Comparison of ENCODE assay signal across 16 mouse cellular contexts in genomic region chr17:27851076-27851475, GRCm38 (mm10). TPM values are rescaled to one million over a fixed set of nuclear protein-coding genes. Genes with fewer than 3 reads are reported as not detected.
DNase-seq lines count a peak whose midpoint lies in the region; ATAC-seq lines count a peak whose summit lies in the region.
"Had no signal": no experiment of that assay in that cellular context is flagged by ENCODE, and none has a peak within 500 bp of the region (broad histone marks: within the 10 kb centered on the region; RNA-seq: fewer than 3 reads in every experiment).

No protein-coding gene starts in this region.

- ATAC-seq in liver, embryonic 15.5 days (ENCODE audit: insufficient read depth), result no peak
- no peak for ATAC-seq in liver, embryonic 11.5 days (replicated peaks; ENCODE audit: low FRiP score)
- ATAC-seq: hindbrain, postnatal 0 days; midbrain, embryonic 16.5 days had no signal

- H3K9ac ChIP-seq in liver, embryonic 15.5 days, result no peak overlapping the region
- H3K9ac ChIP-seq in liver, embryonic 11.5 days (ENCODE audit: low read depth, low read length), result no peak overlapping the region
- H3K9ac ChIP-seq: embryonic facial prominence, embryonic 12.5 days; limb, embryonic 15.5 days; neural tube, embryonic 12.5 days had no signal

- peaks cover 80% of the 10 kb centered on the region for H3K36me3 ChIP-seq in liver, embryonic 15.5 days (replicated peaks)
- peaks cover 31% of the 10 kb centered on the region for H3K36me3 ChIP-seq in liver, embryonic 11.5 days (ENCODE audit: control insufficient read depth, insufficient read depth, low read length)

- no peak overlapping the region for H3K4me3 ChIP-seq in liver, embryonic 15.5 days (replicated peaks)
- H3K4me3 ChIP-seq in liver, embryonic 11.5 days (ENCODE audit: low read depth, low read length), result no peak overlapping the region
- H3K4me3 ChIP-seq in brown adipose tissue, adult 24 weeks (ENCODE audit: insufficient read depth, low read depth, low read length), result peak overlapping the region; percentile 18; the same call in 1 of the 2 replicates
- H3K4me3 ChIP-seq: embryonic facial prominence, embryonic 12.5 days; limb, embryonic 15.5 days; neural tube, embryonic 12.5 days had no signal

- H3K9me3 ChIP-seq in liver, embryonic 15.5 days (replicated peaks), result no peaks in the 10 kb centered on the region
- no peaks in the 10 kb centered on the region for H3K9me3 ChIP-seq in liver, embryonic 11.5 days (ENCODE audit: control insufficient read depth, low read length)
- H3K9me3 ChIP-seq: embryonic facial prominence, embryonic 12.5 days; limb, embryonic 15.5 days; neural tube, embryonic 12.5 days had no signal

- intact Hi-C loops in left cerebral cortex, postnatal 10 days (cut with DNase I), result no loop called here

- 0 out of 2 replicates have a peak overlapping the region, but pooled peaks have one; percentile 14 for H3K27ac ChIP-seq in liver, embryonic 15.5 days (replicated peaks)
- no peak overlapping the region for H3K27ac ChIP-seq in liver, embryonic 11.5 days (ENCODE audit: low read depth, low read length)
- H3K27ac ChIP-seq in brown adipose tissue, adult 24 weeks (replicated peaks; ENCODE audit: low read depth, low read length), result peak overlapping the region; percentile 91
- H3K27ac ChIP-seq: embryonic facial prominence, embryonic 12.5 days; hindbrain, postnatal 0 days; limb, embryonic 15.5 days; neural tube, embryonic 12.5 days had no signal

- WGBS in liver, embryonic 15.5 days (ENCODE audit: insufficient replicate concordance), result 29% methylated on average over 3 of the region's 3 CpGs
- 58% methylated on average over 3 of the region's 3 CpGs for WGBS in liver, embryonic 11.5 days

- H3K27me3 ChIP-seq in liver, embryonic 15.5 days, result no peaks in the 10 kb centered on the region
- H3K27me3 ChIP-seq in liver, embryonic 11.5 days (replicated peaks; ENCODE audit: control insufficient read depth, insufficient read depth, low read length), result no peaks in the 10 kb centered on the region
- H3K27me3 ChIP-seq: embryonic facial prominence, embryonic 12.5 days; limb, embryonic 15.5 days; neural tube, embryonic 12.5 days had no signal

- H3K4me2 ChIP-seq in liver, embryonic 15.5 days, result no peak overlapping the region
- H3K4me2 ChIP-seq in liver, embryonic 11.5 days, result no peak overlapping the region
- H3K4me2 ChIP-seq: embryonic facial prominence, embryonic 12.5 days; limb, embryonic 15.5 days; neural tube, embryonic 12.5 days had no signal

- DNase-seq in gastrocnemius, adult 18-20 months (ENCODE audit: low spot score), result peak; percentile 49
- DNase-seq in gastrocnemius, postnatal 25 days, result no peak
- no peak for DNase-seq in liver, embryonic 11.5 days (ENCODE audit: low spot score)
- DNase-seq in telencephalon, adult 2 months (ENCODE audit: low read depth, low spot score), result peak; percentile 26
- DNase-seq in spleen, postnatal 36 days (ENCODE audit: low spot score in 2 of 2), result no peak
- no peak for DNase-seq in left cerebral cortex, postnatal 10 days (ENCODE audit: extremely low spot score in 1 of 2, low spot score in 2 of 2)
- DNase-seq: cerebellum, postnatal 10 days; right cerebral cortex, postnatal 4 days; thymus, postnatal 25 days had no signal

- peaks cover 8% of the 10 kb centered on the region for H3K4me1 ChIP-seq in liver, embryonic 15.5 days (replicated peaks)
- no peaks in the 10 kb centered on the region for H3K4me1 ChIP-seq in liver, embryonic 11.5 days (replicated peaks; ENCODE audit: control insufficient read depth, insufficient read depth, low read length)
- no peaks in the 10 kb centered on the region; the same call in 1 of the 2 replicates for H3K4me1 ChIP-seq in brown adipose tissue, adult 24 weeks (ENCODE audit: control insufficient read depth, insufficient read depth, insufficient read length, low read length)
- H3K4me1 ChIP-seq: embryonic facial prominence, embryonic 12.5 days; limb, embryonic 15.5 days; neural tube, embryonic 12.5 days had no signal

RNA-seq across cellular contexts. Expression of gene Uhrf1bp1, which starts 5.2 kb away (rescaled TPM):
- 10 to 100 TPM; 23.7 to 26.1 TPM for total RNA-seq in gastrocnemius, adult 18-20 months (2021)
- total RNA-seq in gastrocnemius, postnatal 25 days (2021), result 10 to 100 TPM; 21.5 to 24.4 TPM
- polyA plus RNA-seq in liver, embryonic 15.5 days (2015; fragmentation: Nextera tagmentation; extraction: Ambion mirVana), result 2.2 and 2.5 TPM in 2 replicates
- polyA plus RNA-seq in liver, embryonic 11.5 days (2014; fragmentation: Nextera tagmentation; extraction: Ambion mirVana), result 9.2 and 9.4 TPM in 2 replicates
- 6.1 and 11.2 TPM in 2 replicates for polyA plus RNA-seq in brown adipose tissue, adult 24 weeks (2012; ENCODE audit: insufficient read depth, insufficient read length, missing spikeins)
- 10 to 100 TPM; 22.9 to 23.8 TPM for total RNA-seq in left cerebral cortex, postnatal 10 days (2021)

RNA-seq across cellular contexts. Expression of gene Snrpc, which starts 13.1 kb away (rescaled TPM):
- total RNA-seq in gastrocnemius, adult 18-20 months (2021), result 10 to 100 TPM; 66.9 to 69.7 TPM
- 10 to 100 TPM; 62.8 to 63.4 TPM for total RNA-seq in gastrocnemius, postnatal 25 days (2021)
- polyA plus RNA-seq in liver, embryonic 15.5 days (2015; fragmentation: Nextera tagmentation; extraction: Ambion mirVana), result 115 and 125 TPM in 2 replicates
- 305 and 315 TPM in 2 replicates for polyA plus RNA-seq in liver, embryonic 11.5 days (2014; fragmentation: Nextera tagmentation; extraction: Ambion mirVana)
- 50.9 and 79.9 TPM in 2 replicates for polyA plus RNA-seq in brown adipose tissue, adult 24 weeks (2012; ENCODE audit: insufficient read depth, insufficient read length, missing spikeins)
- 10 to 100 TPM; 72.1 to 76.6 TPM for total RNA-seq in left cerebral cortex, postnatal 10 days (2021)

RNA-seq across cellular contexts. Expression of gene D17Wsu92e, which starts 30.6 kb away (rescaled TPM):
- 100 to 1,000 TPM; 211 to 222 TPM for total RNA-seq in gastrocnemius, adult 18-20 months (2021)
- total RNA-seq in gastrocnemius, postnatal 25 days (2021), result 100 to 1,000 TPM; 125 to 149 TPM
- polyA plus RNA-seq in liver, embryonic 15.5 days (2015; fragmentation: Nextera tagmentation; extraction: Ambion mirVana), result 13.3 and 18.2 TPM in 2 replicates
- 19.2 and 22.7 TPM in 2 replicates for polyA plus RNA-seq in liver, embryonic 11.5 days (2014; fragmentation: Nextera tagmentation; extraction: Ambion mirVana)
- 62.2 and 89.1 TPM in 2 replicates for polyA plus RNA-seq in brown adipose tissue, adult 24 weeks (2012; ENCODE audit: insufficient read depth, insufficient read length, missing spikeins)
- 100 to 1,000 TPM; 106 to 107 TPM for total RNA-seq in left cerebral cortex, postnatal 10 days (2021)

RNA-seq across cellular contexts. Expression of gene Anks1, which starts 58.0 kb away (rescaled TPM):
- total RNA-seq in gastrocnemius, adult 18-20 months (2021), result 10 to 100 TPM; 10.2 to 11.0 TPM
- 10 to 100 TPM; 11.2 to 15.3 TPM for total RNA-seq in gastrocnemius, postnatal 25 days (2021)
- 3.4 and 4.3 TPM in 2 replicates for polyA plus RNA-seq in liver, embryonic 15.5 days (2015; fragmentation: Nextera tagmentation; extraction: Ambion mirVana)
- polyA plus RNA-seq in liver, embryonic 11.5 days (2014; fragmentation: Nextera tagmentation; extraction: Ambion mirVana), result 8.3 and 8.9 TPM in 2 replicates
- 14.0 and 18.0 TPM in 2 replicates for polyA plus RNA-seq in brown adipose tissue, adult 24 weeks (2012; ENCODE audit: insufficient read depth, insufficient read length, missing spikeins)
- total RNA-seq in left cerebral cortex, postnatal 10 days (2021), result 10 to 100 TPM; 37.3 to 37.7 TPM

RNA-seq across cellular contexts. Expression of gene Taf11, which starts 58.6 kb away (rescaled TPM):
- 10 to 100 TPM; 16.8 to 17.4 TPM for total RNA-seq in gastrocnemius, adult 18-20 months (2021)
- 10 to 100 TPM; 13.5 to 18.2 TPM for total RNA-seq in gastrocnemius, postnatal 25 days (2021)
- 21.6 and 22.2 TPM in 2 replicates for polyA plus RNA-seq in liver, embryonic 15.5 days (2015; fragmentation: Nextera tagmentation; extraction: Ambion mirVana)
- 61.0 and 70.0 TPM in 2 replicates for polyA plus RNA-seq in liver, embryonic 11.5 days (2014; fragmentation: Nextera tagmentation; extraction: Ambion mirVana)
- 22.7 and 28.8 TPM in 2 replicates for polyA plus RNA-seq in brown adipose tissue, adult 24 weeks (2012; ENCODE audit: insufficient read depth, insufficient read length, missing spikeins)
- 10 to 100 TPM; 35.2 to 38.3 TPM for total RNA-seq in left cerebral cortex, postnatal 10 days (2021)

Comparison
In these comparisons a context has a peak if more than half of its experiments do, and no peak if none do; other contexts are left out.
1. DNase-seq: peak in gastrocnemius, adult 18-20 months (single experiment) and telencephalon, adult 2 months (single experiment); none in gastrocnemius, postnatal 25 days (single experiment), liver, embryonic 11.5 days (single experiment), spleen, postnatal 36 days (0 of 2) and left cerebral cortex, postnatal 10 days (0 of 2).